8 mouse cellular contexts compared by ENCODE assay signal in genomic region chr13:73331736-73332135, GRCm38 (mm10). TPM values are rescaled to one million over a fixed set of nuclear protein-coding genes. Genes with fewer than 3 reads are reported as not detected.
A peak's percentile ranks its signal among the peaks of the same experiment; 100 is the strongest.
DNase-seq lines count a peak whose midpoint lies in the region; ATAC-seq and TF ChIP-seq lines count a peak whose summit lies in the region.

No protein-coding gene starts in this region.

- no peak for TF ChIP-seq CTCF in kidney, adult 2 months (conservative IDR thresholded peaks at IDR 0.05; ENCODE audit: insufficient read depth, insufficient read length, low read depth, low read length)
- no peak for TF ChIP-seq CTCF in bone marrow macrophage, adult 2 months (IDR thresholded peaks at IDR 0.05; ENCODE audit: low read depth, low read length)

- no peak for ATAC-seq in midbrain, embryonic 12.5 days (ENCODE audit: low FRiP score, low read depth)

- peaks cover 9% of the 10 kb centered on the region; the same call in 1 of the 2 replicates for H3K4me1 ChIP-seq in kidney, adult 2 months (ENCODE audit: control insufficient read depth, insufficient read depth, low read length)
- H3K4me1 ChIP-seq in bone marrow macrophage, adult 2 months (ENCODE audit: control insufficient read depth, insufficient read depth, low read length), result peaks cover 18% of the 10 kb centered on the region
- peaks cover 41% of the 10 kb centered on the region for H3K4me1 ChIP-seq in hindbrain, embryonic 10.5 days (replicated peaks)
- peaks cover 19% of the 10 kb centered on the region for H3K4me1 ChIP-seq in midbrain, embryonic 12.5 days

- 57% methylated on average over 3 of the region's 3 CpGs for WGBS in kidney, adult 2 months
- WGBS in hindbrain, embryonic 10.5 days, result 81% methylated on average over 3 of the region's 3 CpGs
- 84% methylated on average over 3 of the region's 3 CpGs for WGBS in midbrain, embryonic 12.5 days

- no peak for DNase-seq in kidney, adult 2 months
- DNase-seq in kidney, postnatal 10 days, result no peak
- DNase-seq in hindbrain, embryonic 10.5 days (ENCODE audit: low spot score), result no peak
- no peak for DNase-seq in spleen, adult 18-20 months
- no peak for DNase-seq in right cerebral cortex, postnatal 25 days
- DNase-seq in embryo, embryonic 11 days, result no peak

- H3K27ac ChIP-seq in kidney, adult 2 months (ENCODE audit: insufficient read depth, low read depth, low read length), result peak overlapping the region; percentile 79
- H3K27ac ChIP-seq in bone marrow macrophage, adult 2 months (ENCODE audit: insufficient read depth, low read depth, low read length), result no peak overlapping the region
- H3K27ac ChIP-seq in hindbrain, embryonic 10.5 days, result peak overlapping the region; percentile 93
- no peak overlapping the region for H3K27ac ChIP-seq in midbrain, embryonic 12.5 days (replicated peaks)

- peak overlapping the region; percentile 79 for H3K9ac ChIP-seq in midbrain, embryonic 12.5 days (replicated peaks)

- no peaks in the 10 kb centered on the region for H3K36me3 ChIP-seq in kidney, adult 2 months (ENCODE audit: control insufficient read depth, insufficient read depth, low read length)
- H3K36me3 ChIP-seq in hindbrain, embryonic 10.5 days, result no peaks in the 10 kb centered on the region
- no peaks in the 10 kb centered on the region for H3K36me3 ChIP-seq in midbrain, embryonic 12.5 days

- H3K27me3 ChIP-seq in kidney, adult 2 months (replicated peaks; ENCODE audit: control insufficient read depth, insufficient read depth, low read length), result no peaks in the 10 kb centered on the region
- H3K27me3 ChIP-seq in hindbrain, embryonic 10.5 days (ENCODE audit: insufficient read depth, poor library complexity, severe bottlenecking), result no peaks in the 10 kb centered on the region
- H3K27me3 ChIP-seq in midbrain, embryonic 12.5 days, result no peaks in the 10 kb centered on the region

- TF ChIP-seq POLR2A in kidney, adult 2 months (IDR thresholded peaks at IDR 0.05; ENCODE audit: low read depth, low read length), result no peak
- TF ChIP-seq POLR2A in bone marrow macrophage, adult 2 months (IDR thresholded peaks at IDR 0.05; ENCODE audit: borderline replicate concordance, low read depth, low read length), result no peak

- H3K4me2 ChIP-seq in midbrain, embryonic 12.5 days (replicated peaks), result peak overlapping the region; percentile 98

- H3K4me3 ChIP-seq in kidney, adult 2 months (ENCODE audit: insufficient read depth, low read depth, low read length), result peak overlapping the region; percentile 67
- H3K4me3 ChIP-seq in bone marrow macrophage, adult 2 months (ENCODE audit: insufficient read depth, low read length), result peak overlapping the region; percentile 88
- peak overlapping the region; percentile 80 for H3K4me3 ChIP-seq in hindbrain, embryonic 10.5 days
- H3K4me3 ChIP-seq in midbrain, embryonic 12.5 days, result peak overlapping the region; percentile 57

- no peaks in the 10 kb centered on the region for H3K9me3 ChIP-seq in hindbrain, embryonic 10.5 days
- H3K9me3 ChIP-seq in midbrain, embryonic 12.5 days, result no peaks in the 10 kb centered on the region

RNA-seq across cellular contexts. Expression of gene Ndufs6, which starts 3.4 kb away (rescaled TPM):
- polyA plus RNA-seq in kidney, adult 2 months (2012; rRNA removed), result 191 and 319 TPM in 2 replicates
- 82.6 and 92.0 TPM in 2 replicates for polyA plus RNA-seq in bone marrow macrophage, adult 2 months (2012; ENCODE audit: insufficient read depth, insufficient read length, missing spikeins)
- 401 and 402 TPM in 2 replicates for polyA plus RNA-seq in hindbrain, embryonic 10.5 days (2016; fragmentation: Nextera tagmentation; extraction: Ambion mirVana)
- 305 and 313 TPM in 2 replicates for polyA plus RNA-seq in midbrain, embryonic 12.5 days (2016; fragmentation: Nextera tagmentation; extraction: Ambion mirVana)

RNA-seq across cellular contexts. Expression of gene Mrpl36, which starts 3.4 kb away (rescaled TPM):
- 95.0 and 108 TPM in 2 replicates for polyA plus RNA-seq in kidney, adult 2 months (2012; rRNA removed)
- polyA plus RNA-seq in bone marrow macrophage, adult 2 months (2012; ENCODE audit: insufficient read depth, insufficient read length, missing spikeins), result 40.6 and 42.9 TPM in 2 replicates
- polyA plus RNA-seq in hindbrain, embryonic 10.5 days (2016; fragmentation: Nextera tagmentation; extraction: Ambion mirVana), result 139 and 152 TPM in 2 replicates
- polyA plus RNA-seq in midbrain, embryonic 12.5 days (2016; fragmentation: Nextera tagmentation; extraction: Ambion mirVana), result 106 and 112 TPM in 2 replicates

Comparison
In these comparisons a context has a peak if more than half of its experiments do, and no peak if none do; other contexts are left out.
1. H3K27ac ChIP-seq: peak in kidney, adult 2 months (single experiment) and hindbrain, embryonic 10.5 days (single experiment); none in bone marrow macrophage, adult 2 months (single experiment) and midbrain, embryonic 12.5 days (single experiment).
2. Peak in every context shown above with its lines, with median percentiles within 50 percentile points of each other: H3K4me3 ChIP-seq.